Mouse (Mus musculus) myocyte (in vitro differentiated cells): Measurements from ENCODE around the gene Stk24. TPM values are rescaled to one million over a fixed set of nuclear protein-coding genes. Genes with fewer than 3 reads are reported as not detected.

Experiments
- H3K27me3 ChIP-seq: one replicate; pipeline ENCODE4 v1.6.1; 2011; ENCODE audit not compliant: control insufficient read depth, insufficient read depth, insufficient read length
- H3K36me3 ChIP-seq: one replicate; pipeline ENCODE4 v1.6.1; 2011; ENCODE audit not compliant: control insufficient read depth, insufficient read depth
- H3K4me2 ChIP-seq: one replicate; pipeline ENCODE4 v1.6.1; 2011; ENCODE audit warnings: low read depth, control low read depth
- H3K4me3 ChIP-seq: one replicate; pipeline ENCODE4 v1.5.1; 2011; ENCODE audit warnings: mild to moderate bottlenecking, control low read depth, moderate library complexity
- H3K79me2 ChIP-seq: one replicate; pipeline ENCODE4 v1.6.1; 2011; ENCODE audit not compliant: control insufficient read depth, insufficient read depth
- H3ac ChIP-seq: one replicate; pipeline ENCODE4 v1.6.1; 2011; ENCODE audit not compliant: control insufficient read depth, insufficient read length
- CEBPB ChIP-seq: IDR thresholded peaks from 2 replicates; pipeline ENCODE4 v1.6.1; 2011; ENCODE audit warnings: mild to moderate bottlenecking, moderate library complexity; ENCODE audit not compliant: poor library complexity, insufficient read depth, severe bottlenecking
- E2F4 ChIP-seq: IDR thresholded peaks from one replicate; pipeline ENCODE4 v1.6.1; 2011; ENCODE audit warnings: mild to moderate bottlenecking, control low read depth, moderate library complexity; ENCODE audit not compliant: insufficient read depth
- MAX ChIP-seq: IDR thresholded peaks from one replicate; pipeline ENCODE4 v1.6.1; 2011; ENCODE audit warnings: low read depth, mild to moderate bottlenecking, control low read depth
- MYOD1 ChIP-seq, 3 experiments: IDR thresholded peaks; one replicate each; pipeline ENCODE4 v1.6.1; 2011; ENCODE audit warnings: control low read depth in 2 of 3, low read depth in 2 of 3, mild to moderate bottlenecking in 2 of 3, moderate library complexity in 1 of 3; ENCODE audit not compliant: insufficient read length in 2 of 3, control insufficient read depth in 1 of 3
- MYOG ChIP-seq, 3 experiments: IDR thresholded peaks; one replicate each; pipeline ENCODE4 v1.6.1; 2011; ENCODE audit warnings: control low read depth in 2 of 3, low read depth in 2 of 3, mild to moderate bottlenecking in 2 of 3; ENCODE audit not compliant: insufficient read length in 2 of 3, control insufficient read depth in 1 of 3, insufficient read depth in 1 of 3
- POLR2A ChIP-seq: IDR thresholded peaks from one replicate; pipeline ENCODE4 v1.6.1; 2011; ENCODE audit warnings: low read depth, mild to moderate bottlenecking, control low read depth, moderate library complexity; ENCODE audit not compliant: insufficient read length
- POLR2AphosphoS2 ChIP-seq: IDR thresholded peaks from one replicate; pipeline ENCODE4 v1.6.1; 2011; ENCODE audit warnings: low read depth, control low read depth; ENCODE audit not compliant: insufficient read length
- REST ChIP-seq: IDR thresholded peaks from one replicate; pipeline ENCODE4 v1.6.1; 2011; ENCODE audit warnings: mild to moderate bottlenecking, control low read depth, moderate library complexity; ENCODE audit not compliant: insufficient read depth, insufficient read length
- SRF ChIP-seq: IDR thresholded peaks from one replicate; pipeline ENCODE4 v1.6.1; 2011; ENCODE audit warnings: low read depth; ENCODE audit not compliant: control insufficient read depth, insufficient read length
- TCF12 ChIP-seq: IDR thresholded peaks from one replicate; pipeline ENCODE4 v1.6.1; 2011; ENCODE audit warnings: mild to moderate bottlenecking, control low read depth; ENCODE audit not compliant: poor library complexity, insufficient read depth, severe bottlenecking
- TCF3 ChIP-seq: IDR thresholded peaks from one replicate; pipeline ENCODE4 v1.6.1; 2011; ENCODE audit warnings: low read depth, control low read depth; ENCODE audit not compliant: insufficient read length
- USF1 ChIP-seq: IDR thresholded peaks from one replicate; pipeline ENCODE4 v1.6.1; 2011; ENCODE audit warnings: low read depth, mild to moderate bottlenecking, control low read depth, moderate library complexity
- polyA plus RNA-seq: library from polyadenylated mRNA; unstranded; fragments of >200 nt; fragmentation: generic; extraction: Trizol; gene quantifications from one replicate; pipeline ENCODE4 v1.2.1, GENCODE M21; 2012; ENCODE audit warnings: missing spikeins

Gene Stk24
- polyA plus RNA-seq, 1 experiment: 26.9 TPM

DNA sequence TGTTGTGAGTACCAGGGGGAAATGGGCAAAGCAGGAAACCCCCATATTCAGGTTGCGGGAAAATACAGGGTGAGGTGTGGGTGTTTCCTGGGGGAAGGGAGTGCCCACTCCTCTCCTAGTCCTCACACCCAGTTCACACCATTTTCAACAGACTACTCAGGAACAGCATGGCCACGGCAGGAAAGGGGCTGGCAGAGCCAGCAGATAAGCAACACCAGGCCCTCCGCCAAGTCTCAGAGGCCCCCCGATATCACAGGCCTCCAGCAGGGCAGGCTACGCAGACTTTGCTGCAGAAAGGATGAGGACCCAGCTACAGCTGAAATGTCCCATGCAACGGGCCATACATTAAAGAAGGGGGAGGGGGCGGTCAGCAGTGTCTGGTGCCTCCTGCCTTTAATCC is 14.4 kb downstream of the Stk24 start:
- Histone ChIP-seq H3K27me3 (no peaks in the 10 kb centered on the region), H3K4me3 (no peak overlapping the region), H3K79me2 (peaks cover 92% of the 10 kb centered on the region), H3K36me3 (peaks cover 10% of the 10 kb centered on the region), H3K4me2 (no peak overlapping the region), H3ac (no peak overlapping the region)
- no peak for TF ChIP-seq POLR2AphosphoS2
- no peak for TF ChIP-seq E2F4
- no peak for TF ChIP-seq MAX
- TF ChIP-seq POLR2A: no peak
- TF ChIP-seq SRF: no peak
- no peak for TF ChIP-seq TCF3
- TF ChIP-seq REST: no peak
- no peak for TF ChIP-seq MYOG (IDR thresholded peaks at IDR 0.05; ENCODE audit: control insufficient read depth in 1 of 3, insufficient read depth in 1 of 3, insufficient read length in 2 of 3, low read depth in 2 of 3)
- TF ChIP-seq CEBPB: no peak
- TF ChIP-seq MYOD1 (IDR thresholded peaks at IDR 0.05; ENCODE audit: control insufficient read depth in 1 of 3, insufficient read length in 2 of 3, low read depth in 2 of 3): no peak
- no peak for TF ChIP-seq TCF12
- no peak for TF ChIP-seq USF1

DNA sequence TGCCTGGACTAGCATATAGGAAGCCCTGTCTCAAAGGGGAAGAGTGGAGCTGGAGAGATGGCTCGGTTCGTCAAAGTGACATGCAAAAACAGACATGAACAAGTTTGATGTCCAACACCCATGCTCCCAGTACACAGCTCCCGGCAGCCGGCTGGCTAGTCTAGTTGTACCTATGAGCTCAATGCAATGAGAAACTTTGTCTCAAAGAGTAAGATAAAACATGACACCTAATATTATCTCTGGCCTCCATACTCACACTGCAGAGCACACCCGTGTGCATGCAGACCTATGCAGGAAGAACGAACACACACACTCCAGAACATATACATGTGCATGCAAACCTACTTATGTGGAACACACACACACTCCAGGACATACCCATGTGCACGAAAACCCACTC is 15.5 kb downstream of the Stk24 start:
- Histone ChIP-seq H3ac (no peak overlapping the region), H3K79me2 (peaks cover 92% of the 10 kb centered on the region), H3K27me3 (no peaks in the 10 kb centered on the region), H3K36me3 (peaks cover 10% of the 10 kb centered on the region), H3K4me3 (no peak overlapping the region), H3K4me2 (no peak overlapping the region)
- TF ChIP-seq TCF3 (no peak), POLR2AphosphoS2 (no peak), USF1 (no peak)

DNA sequence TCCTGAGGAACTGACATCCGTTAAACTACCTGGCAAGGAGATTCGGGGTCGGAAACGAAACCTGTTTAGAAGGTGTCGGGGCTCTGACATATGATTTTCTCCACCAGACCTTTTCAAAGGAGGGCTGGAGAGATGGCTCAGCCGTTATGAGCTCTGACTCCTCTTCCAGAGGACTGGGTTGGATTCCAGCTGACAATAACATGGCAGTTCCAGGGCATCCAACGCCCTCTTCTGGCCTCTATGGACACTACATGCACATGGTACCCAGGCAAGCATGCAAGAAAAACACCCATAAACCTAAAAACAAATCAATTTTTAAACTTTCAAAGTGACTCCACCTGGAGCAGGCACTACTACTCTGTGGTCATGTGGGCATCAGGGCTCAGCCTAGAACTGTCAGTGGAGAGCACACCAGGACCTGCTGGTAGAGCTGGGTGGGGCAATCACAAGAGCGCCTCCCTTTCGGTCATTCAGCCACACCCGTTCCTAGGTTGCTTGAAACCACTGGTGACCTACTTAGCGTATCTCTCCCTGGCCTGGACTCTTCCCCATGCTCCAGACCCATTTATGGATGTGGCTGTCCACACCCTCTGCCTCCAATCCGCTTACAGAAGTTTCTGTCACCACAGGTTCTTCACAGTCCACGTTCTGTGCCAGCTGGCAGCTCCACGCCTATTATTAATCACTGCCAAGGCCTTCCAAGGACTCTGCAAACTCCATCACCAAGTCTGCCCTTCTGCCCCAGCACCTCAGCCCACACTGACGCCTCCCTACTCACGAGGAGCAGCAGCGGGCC is 18.3 kb downstream of the Stk24 start:
- peak overlapping the region; percentile 57 for H3K4me2 ChIP-seq

DNA sequence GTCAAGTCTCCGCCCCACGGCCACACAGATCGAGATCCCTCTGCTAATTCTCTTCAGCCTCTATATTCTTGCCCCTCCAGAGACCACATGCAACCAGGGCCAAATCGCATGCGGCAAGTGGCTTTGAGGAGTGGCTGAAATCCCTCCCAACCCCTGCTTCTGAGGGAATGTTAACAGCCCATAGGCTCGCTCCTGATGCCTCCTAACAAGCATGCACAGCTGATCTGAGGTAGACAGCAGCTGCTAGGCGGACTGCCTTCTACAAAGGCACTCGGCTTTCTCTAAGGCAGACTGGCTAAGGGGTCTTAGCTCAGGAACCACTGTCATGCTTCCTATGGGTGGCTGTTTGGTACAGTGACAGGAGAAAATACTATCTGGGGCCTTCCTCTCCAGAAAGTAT is 20.0 kb downstream of the Stk24 start:
- Histone ChIP-seq H3K4me2 (peak overlapping the region; percentile 37), H3K36me3 (peaks cover 10% of the 10 kb centered on the region), H3K27me3 (no peaks in the 10 kb centered on the region), H3K4me3 (no peak overlapping the region), H3K79me2 (peaks cover 92% of the 10 kb centered on the region), H3ac (no peak overlapping the region)
- TF ChIP-seq MYOD1 (IDR thresholded peaks at IDR 0.05; ENCODE audit: control insufficient read depth in 1 of 3, insufficient read length in 2 of 3, low read depth in 2 of 3) (peak; percentile 20 to 96 (median 96)), TCF3 (no peak), TCF12 (peak; percentile 60), MAX (no peak), MYOG (IDR thresholded peaks at IDR 0.05; ENCODE audit: control insufficient read depth in 1 of 3, insufficient read depth in 1 of 3, insufficient read length in 2 of 3, low read depth in 2 of 3) (peak; percentile 54 to 90 (median 58))

More for the DNA sequence above, 18.3 kb downstream of the Stk24 start:
- Histone ChIP-seq H3K4me3 (no peak overlapping the region), H3K27me3 (no peaks in the 10 kb centered on the region), H3K79me2 (peaks cover 92% of the 10 kb centered on the region), H3ac (no peak overlapping the region), H3K36me3 (peaks cover 10% of the 10 kb centered on the region)
- TF ChIP-seq CEBPB: no peak
- TF ChIP-seq POLR2AphosphoS2: no peak
- TF ChIP-seq TCF12: peak; percentile 11
- TF ChIP-seq MAX: no peak
- TF ChIP-seq E2F4: no peak
- peak in 2 of 3 experiments; percentile 8 to 71 for TF ChIP-seq MYOD1 (IDR thresholded peaks at IDR 0.05; ENCODE audit: control insufficient read depth in 1 of 3, insufficient read length in 2 of 3, low read depth in 2 of 3)
- TF ChIP-seq TCF3: no peak
- peak; percentile 89 for TF ChIP-seq SRF
- TF ChIP-seq POLR2A: no peak
- no peak for TF ChIP-seq REST
- TF ChIP-seq USF1: peak; percentile 12
- peak; percentile 8 to 45 (median 35) for TF ChIP-seq MYOG (IDR thresholded peaks at IDR 0.05; ENCODE audit: control insufficient read depth in 1 of 3, insufficient read depth in 1 of 3, insufficient read length in 2 of 3, low read depth in 2 of 3)

DNA sequence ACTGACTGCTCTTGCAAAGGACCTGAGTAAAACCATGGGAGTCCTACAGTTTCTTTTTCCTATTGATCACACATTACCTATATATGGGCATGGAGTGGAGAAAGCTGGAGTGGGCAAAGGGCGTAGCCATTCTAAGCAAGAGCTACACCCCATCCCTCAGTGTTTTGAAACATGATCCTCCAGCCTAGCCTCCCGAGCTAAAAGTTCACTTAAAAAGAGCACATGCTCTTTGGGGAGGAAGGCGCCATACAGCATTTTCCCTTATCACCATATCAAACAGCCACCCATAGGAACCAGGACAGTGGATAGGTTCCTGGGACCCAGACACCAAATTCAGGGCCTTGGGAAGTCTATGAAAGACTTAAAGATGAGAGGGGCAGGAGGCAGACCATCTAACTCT is 20.8 kb downstream of the Stk24 start:
- H3K27me3 ChIP-seq: no peaks in the 10 kb centered on the region
- H3ac ChIP-seq: no peak overlapping the region
- H3K79me2 ChIP-seq: peaks cover 92% of the 10 kb centered on the region
- peak overlapping the region; percentile 37 for H3K4me2 ChIP-seq
- no peak for TF ChIP-seq E2F4
- no peak for TF ChIP-seq TCF12
- TF ChIP-seq MAX: no peak
- TF ChIP-seq MYOG (IDR thresholded peaks at IDR 0.05; ENCODE audit: control insufficient read depth in 1 of 3, insufficient read depth in 1 of 3, insufficient read length in 2 of 3, low read depth in 2 of 3): no peak
- no peak for TF ChIP-seq TCF3
- TF ChIP-seq SRF: no peak
- no peak for TF ChIP-seq POLR2AphosphoS2
- TF ChIP-seq POLR2A: no peak
- no peak for TF ChIP-seq CEBPB
- TF ChIP-seq REST: no peak
- no peak for TF ChIP-seq MYOD1 (IDR thresholded peaks at IDR 0.05; ENCODE audit: control insufficient read depth in 1 of 3, insufficient read length in 2 of 3, low read depth in 2 of 3)
- no peak for TF ChIP-seq USF1
- no peak overlapping the region for H3K4me3 ChIP-seq
- peaks cover 5% of the 10 kb centered on the region for H3K36me3 ChIP-seq
